Mouse (Mus musculus) small intestine, adult 2 months (tissue): ENCODE results near the gene Taf6l.

ENCODE experiments used
- CTCF ChIP-seq: fragments of 200-500 bp; IDR thresholded peaks from 2 replicates; pipeline ENCODE4 v1.5.1; 2012; ENCODE audit warnings: low read depth, mild to moderate bottlenecking, control low read depth, inconsistent platforms, low read length, moderate library complexity, mixed read lengths; ENCODE audit not compliant: insufficient replicate concordance, insufficient read length; ENCODE audit errors: extremely low read depth
- POLR2A ChIP-seq: fragments of 200-500 bp; IDR thresholded peaks from 2 replicates; pipeline ENCODE4 v1.6.1; 2012; ENCODE audit warnings: low read depth, mild to moderate bottlenecking, control low read depth, inconsistent platforms, low read length, moderate library complexity

DNA sequence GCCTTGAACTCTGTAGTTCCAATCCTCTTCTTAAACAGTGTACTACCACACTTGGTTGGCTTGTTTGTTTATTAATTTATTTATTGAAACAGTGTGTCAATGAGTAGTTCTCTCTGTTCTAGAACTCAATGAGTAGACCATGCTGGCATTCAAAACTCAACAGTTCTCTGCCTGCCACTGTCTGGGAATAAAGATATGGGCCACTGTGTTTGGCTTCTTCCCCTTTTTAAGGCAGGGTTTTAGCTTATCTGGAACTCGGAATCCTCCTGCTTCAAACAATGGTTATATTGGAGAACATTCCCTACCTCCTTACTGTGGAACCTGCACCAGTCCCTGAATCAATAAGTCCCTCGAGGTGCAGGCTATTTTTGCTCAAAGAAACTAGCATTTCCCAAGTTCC, 27.3 kb downstream of the Taf6l start:
- no peak for TF ChIP-seq CTCF
- TF ChIP-seq POLR2A: no peak
